Mouse (Mus musculus) left cerebral cortex, postnatal 4 days (tissue): ENCODE data around the gene Gtf2a1. TPM values are rescaled to one million over a fixed set of nuclear protein-coding genes. Genes with fewer than 3 reads are reported as not detected.
"Not testable (repeated sequence)": the region's sequence is repeated elsewhere in the genome, so short reads cannot be mapped to it uniquely, and the experiment has no call there.

Experiments used
- DNase-seq: peaks from one replicate; pipeline ENCODE4 v3.0.0-alpha.2; 2022
- intact Hi-C: fragments of 180-260 bp; cut with DNase I; formaldehyde crosslinking; loops from one replicate; pipeline ENCODE4 v1.15.1; 2025
- total RNA-seq, 2 experiments: library from RNA; stranded (reverse); gene quantifications; 2 replicates each; pipeline ENCODE4 v1.2.3; 2021

Gene Gtf2a1
- 10 to 100 TPM; 62.1 to 64.0 TPM for total RNA-seq

GRCm38 (mm10) chr12:91589847-91590690 lies at the start of gene Gtf2a1:
Gtf2a1 (minus strand) TSS chr12:91590487.
- intact Hi-C loops, result no loop called here
- peak; percentile 97 for DNase-seq

GRCm38 (mm10) chr12:91638351-91638750 lies 48.1 kb upstream of the Gtf2a1 start:
- DNase-seq, result no peak
- intact Hi-C loops, result no loop called here

GRCm38 (mm10) chr12:91637136-91637909 lies 47.0 kb upstream of the Gtf2a1 start:
- intact Hi-C loops, result no loop called here

GRCm38 (mm10) chr12:91626482-91626881 lies 36.2 kb upstream of the Gtf2a1 start:
- no peak for DNase-seq
- intact Hi-C loops, result no loop called here

More at GRCm38 (mm10) chr12:91637136-91637909, 47.0 kb upstream of the Gtf2a1 start:
- DNase-seq, result no peak

- DNase-seq, result no peak
- intact Hi-C loops, result no loop called here
Measured at GRCm38 (mm10) chr12:91625013-91625412, 34.7 kb upstream of the Gtf2a1 start.

GRCm38 (mm10) chr12:91609425-91609824 lies 19.1 kb upstream of the Gtf2a1 start:
- intact Hi-C loops, result no loop called here
- DNase-seq, result peak; percentile 50

- peak; percentile 66 for DNase-seq
- intact Hi-C loops, result no loop called here
Measured at GRCm38 (mm10) chr12:91607678-91608077, 17.4 kb upstream of the Gtf2a1 start.

GRCm38 (mm10) chr12:91606651-91607050 lies 16.4 kb upstream of the Gtf2a1 start:
- intact Hi-C loops, result no loop called here
- DNase-seq, result no peak

GRCm38 (mm10) chr12:91604600-91604999 lies 14.3 kb upstream of the Gtf2a1 start:
- no peak for DNase-seq
- intact Hi-C loops, result no loop called here

- intact Hi-C loops, result no loop called here
- no peak for DNase-seq
Measured at GRCm38 (mm10) chr12:91592128-91592527, 1.8 kb upstream of the Gtf2a1 start.

- no peak for DNase-seq
- intact Hi-C loops, result no loop called here
Measured at GRCm38 (mm10) chr12:91591191-91591590, 904 bp upstream of the Gtf2a1 start.

GRCm38 (mm10) chr12:91590716-91591115 lies 429 bp upstream of the Gtf2a1 start:
- no peak for DNase-seq
- intact Hi-C loops, result no loop called here

GRCm38 (mm10) chr12:91589542-91589846 lies 793 bp downstream of the Gtf2a1 start:
- intact Hi-C loops, result no loop called here
- DNase-seq, result no peak

- peak; percentile 37 for DNase-seq
- intact Hi-C loops, result no loop called here
Measured at GRCm38 (mm10) chr12:91588670-91589541, 1.4 kb downstream of the Gtf2a1 start.

- DNase-seq, result peak; percentile 93
- intact Hi-C loops, result no loop called here
Measured at GRCm38 (mm10) chr12:91588176-91588669, 2.1 kb downstream of the Gtf2a1 start.

GRCm38 (mm10) chr12:91587491-91588033 lies 2.7 kb downstream of the Gtf2a1 start:
- intact Hi-C loops, result no loop called here
- no peak for DNase-seq

GRCm38 (mm10) chr12:91587077-91587476 lies 3.2 kb downstream of the Gtf2a1 start:
- intact Hi-C loops, result no loop called here
- no peak for DNase-seq

- intact Hi-C loops, DNase-seq: not testable (repeated sequence)
Measured at GRCm38 (mm10) chr12:91585815-91586214, 4.5 kb downstream of the Gtf2a1 start.

GRCm38 (mm10) chr12:91585206-91585605 lies 5.1 kb downstream of the Gtf2a1 start:
- no peak for DNase-seq
- intact Hi-C loops, result no loop called here

GRCm38 (mm10) chr12:91583409-91583808 lies 6.9 kb downstream of the Gtf2a1 start:
- intact Hi-C loops, result no loop called here
- no peak for DNase-seq
